Mouse (Mus musculus): ENCODE data around the gene Gm20388.
A peak's percentile ranks its signal among the peaks of the same experiment; 100 is the strongest.

- TF ChIP-seq EP300 (IDR thresholded peaks at IDR 0.05; ENCODE audit: low read depth): peak; percentile 70; the same call in 1 of the 2 replicates
- TF ChIP-seq CTCF (IDR thresholded peaks at IDR 0.05; ENCODE audit: low read depth): no peak; the same call in 1 of the 2 replicates
Measured at GRCm38 (mm10) chr8:120538397-120539240, 628.0 kb downstream of the Gm20388 start.
